Mouse (Mus musculus) lung, postnatal 4 days (tissue): Measurements from ENCODE around the gene Rnf216.

Experiments used
- DNase-seq, 2 experiments: peaks; one replicate each; pipeline ENCODE4 v3.0.0; 2021

Gene Rnf216

GRCm38 (mm10) chr5:142998171-142998570 lies 114.6 kb downstream of the Rnf216 start:
- DNase-seq: peak in 1 of 2 experiments; percentile 14

DNA sequence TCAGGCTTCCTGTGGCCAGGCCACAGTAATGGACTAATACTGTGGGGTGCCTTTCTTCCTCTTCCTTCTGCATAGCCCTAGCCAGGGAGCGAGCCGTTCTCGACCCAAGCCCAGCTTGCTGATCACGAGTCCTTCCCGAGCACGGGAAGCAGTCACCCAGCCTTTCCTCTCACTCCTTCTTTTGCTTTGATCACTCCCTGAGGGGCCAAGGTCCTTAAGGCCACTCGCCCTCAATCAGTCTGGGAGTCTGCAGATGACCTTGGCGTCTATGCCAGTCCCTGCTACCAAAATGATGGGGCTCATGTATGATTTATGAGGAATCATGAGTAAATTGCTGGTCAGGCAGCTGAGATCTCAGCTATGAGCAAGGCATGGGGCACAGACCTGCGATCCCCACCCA lies 115.3 kb downstream of the Rnf216 start:
- DNase-seq: no peak

DNA sequence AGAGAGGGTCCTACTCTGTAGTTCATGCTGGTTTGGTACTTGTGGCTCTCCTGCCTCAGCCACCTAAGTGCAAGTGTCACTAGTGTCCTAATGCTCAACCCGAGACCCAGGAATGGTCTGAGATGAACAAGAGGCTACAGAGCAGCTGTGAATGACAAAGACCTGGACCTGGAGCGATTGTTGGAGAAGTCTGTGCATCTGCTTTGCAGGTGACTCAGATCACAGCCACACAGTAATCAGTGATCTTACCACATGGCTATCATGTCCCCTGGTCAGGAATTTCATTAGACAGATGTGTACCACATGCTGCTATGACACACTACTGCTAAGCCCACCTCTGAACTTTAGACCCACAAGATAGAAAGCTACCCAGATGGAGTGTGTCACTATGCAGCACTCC lies 118.0 kb downstream of the Rnf216 start:
- no peak for DNase-seq

DNA sequence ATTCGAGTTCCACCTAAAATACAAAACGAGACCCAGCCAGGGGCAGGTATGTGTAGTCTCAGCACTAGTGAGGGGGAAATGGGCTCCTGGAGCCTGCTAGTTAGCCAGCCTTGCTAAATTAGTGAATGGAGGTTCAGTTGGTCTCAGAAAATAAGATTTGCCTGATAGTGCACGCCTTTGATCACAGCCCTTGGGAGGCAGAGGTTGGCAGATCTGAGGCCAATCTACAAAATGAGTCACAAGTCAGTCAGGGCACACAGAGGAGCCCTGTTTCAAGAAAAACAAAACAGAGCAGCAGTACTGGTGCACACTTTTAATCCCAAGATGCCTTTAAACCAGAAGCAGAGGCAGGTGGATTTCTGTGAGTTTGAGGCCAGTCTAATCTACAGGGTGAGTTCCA lies 123.6 kb downstream of the Rnf216 start:
- DNase-seq: no peak

GRCm38 (mm10) chr5:142988520-142988919 lies 124.3 kb downstream of the Rnf216 start:
- DNase-seq: peak; percentile 26 to 54

GRCm38 (mm10) chr5:142984271-142984670 lies 128.5 kb downstream of the Rnf216 start:
- no peak for DNase-seq

GRCm38 (mm10) chr5:142983174-142983573 lies 129.6 kb downstream of the Rnf216 start:
- no peak for DNase-seq

DNA sequence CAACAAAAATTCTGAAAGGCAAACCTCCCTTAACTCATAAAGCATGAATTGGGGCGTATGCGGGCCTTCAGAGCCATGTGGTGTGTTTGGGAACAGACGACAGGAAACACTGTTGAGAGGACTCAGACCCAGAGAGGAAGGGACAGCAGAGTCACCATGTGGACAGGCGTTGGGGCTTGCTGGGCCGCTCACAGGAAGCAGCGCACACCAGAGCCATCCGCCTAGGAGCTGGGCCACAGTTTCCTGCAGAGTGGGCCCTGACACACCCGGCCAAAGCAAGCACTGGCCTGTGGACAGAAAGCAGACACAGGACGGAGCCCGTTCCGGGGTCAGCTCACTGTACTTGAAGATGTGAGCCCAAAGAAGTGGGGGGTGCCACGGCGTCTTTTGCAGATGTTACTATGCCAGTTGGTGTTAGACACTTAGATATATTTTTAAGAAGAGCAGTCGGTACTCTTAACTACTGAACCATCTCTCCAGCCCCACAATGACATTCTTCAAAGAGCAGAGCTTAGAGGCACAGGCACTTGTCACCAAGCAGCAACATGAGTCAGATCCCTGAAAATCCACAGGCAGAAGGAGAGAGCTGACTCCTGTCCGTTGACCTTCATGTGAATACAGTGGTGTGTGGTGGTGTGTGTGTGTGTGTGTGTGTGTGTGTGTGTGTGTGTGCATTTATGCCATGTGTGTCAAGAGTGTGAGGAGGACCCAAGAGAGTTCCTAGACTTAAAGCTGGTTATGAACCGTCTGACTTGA lies 130.6 kb downstream of the Rnf216 start:
- DNase-seq: peak; percentile 53 to 76

GRCm38 (mm10) chr5:142976516-142976915 lies 136.3 kb downstream of the Rnf216 start:
- DNase-seq: peak; percentile 60 to 81

- DNase-seq: peak; percentile 71 to 84
Measured at GRCm38 (mm10) chr5:142974598-142975121, 138.1 kb downstream of the Rnf216 start.

GRCm38 (mm10) chr5:142973971-142974370 lies 138.8 kb downstream of the Rnf216 start:
- no peak for DNase-seq

GRCm38 (mm10) chr5:142968411-142968810 lies 144.4 kb downstream of the Rnf216 start:
- no peak for DNase-seq

GRCm38 (mm10) chr5:142964650-142965049 lies 148.1 kb downstream of the Rnf216 start:
- DNase-seq: no peak

DNA sequence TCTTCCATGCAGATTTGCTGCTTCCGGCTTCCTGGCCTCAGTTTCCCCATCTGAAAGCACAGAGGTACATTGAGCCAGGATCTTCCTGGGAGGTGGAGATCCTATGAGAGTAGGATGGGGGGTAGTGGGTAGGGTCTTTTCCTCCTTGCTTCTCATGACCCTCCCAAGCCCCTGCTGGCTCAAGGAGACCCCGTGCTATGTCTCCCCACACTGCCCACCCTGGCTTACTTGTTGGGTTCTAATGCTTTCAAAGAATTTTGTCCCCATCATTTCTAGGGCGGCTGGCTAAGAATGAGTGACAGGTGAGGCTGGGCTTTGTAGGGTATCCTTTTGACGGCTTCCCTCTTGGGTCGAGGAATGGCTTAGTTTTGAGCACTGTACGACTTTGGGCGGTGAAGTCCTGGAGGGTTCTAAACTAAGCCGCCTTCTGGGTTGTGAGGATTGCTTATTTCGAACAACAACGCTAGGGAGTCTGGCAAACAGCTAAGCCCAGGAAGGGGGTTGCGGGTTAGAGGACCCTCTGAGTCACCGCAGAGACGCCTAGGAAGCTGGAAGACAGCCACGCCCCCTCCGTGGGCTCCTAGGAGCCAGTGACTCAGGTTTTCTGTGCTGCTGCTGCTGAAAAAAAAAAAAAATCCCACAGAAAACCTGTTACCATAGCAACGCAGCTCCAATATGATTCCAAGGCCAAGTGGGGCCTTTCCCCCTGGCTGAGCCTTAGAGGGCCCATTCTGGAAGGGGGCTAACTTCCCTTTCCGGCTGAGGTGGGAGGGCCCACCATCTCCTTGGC lies 148.9 kb downstream of the Rnf216 start:
- peak in 1 of 2 experiments; percentile 18 for DNase-seq

- DNase-seq: peak; percentile 66 to 68
Measured at GRCm38 (mm10) chr5:142963003-142963704, 149.6 kb downstream of the Rnf216 start.

GRCm38 (mm10) chr5:142962444-142962961 lies 150.3 kb downstream of the Rnf216 start:
- DNase-seq: peak in 1 of 2 experiments; percentile 47

DNA sequence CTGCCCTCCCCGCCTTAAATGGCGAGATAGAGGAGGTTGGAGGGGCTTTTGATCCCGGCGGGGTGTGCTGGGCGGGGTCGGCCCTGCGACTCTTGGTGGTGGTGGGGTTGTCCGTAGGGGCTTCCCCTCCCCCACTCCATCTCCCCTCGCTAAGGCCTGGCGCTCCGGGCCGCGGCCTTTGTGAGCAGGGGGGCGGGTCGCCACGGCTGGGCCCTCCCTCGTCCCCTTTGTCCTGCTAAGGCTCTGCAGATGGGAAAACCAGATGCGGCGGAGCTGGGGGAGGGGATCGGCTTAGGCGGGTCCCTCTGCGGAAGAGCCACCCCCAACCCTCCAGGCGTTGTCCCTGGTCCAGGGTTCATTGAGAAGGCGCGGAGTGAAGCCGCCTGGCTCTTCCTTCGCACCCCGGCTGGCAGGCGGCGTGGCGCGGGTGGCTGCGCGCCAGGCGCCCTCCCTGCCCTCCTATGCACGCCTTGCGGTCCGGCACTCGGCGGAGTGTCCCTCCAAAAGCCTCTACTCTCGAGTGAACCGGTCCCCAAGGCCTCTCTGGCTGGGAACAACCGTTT lies 150.8 kb downstream of the Rnf216 start:
- DNase-seq: peak; percentile 86 to 93

DNA sequence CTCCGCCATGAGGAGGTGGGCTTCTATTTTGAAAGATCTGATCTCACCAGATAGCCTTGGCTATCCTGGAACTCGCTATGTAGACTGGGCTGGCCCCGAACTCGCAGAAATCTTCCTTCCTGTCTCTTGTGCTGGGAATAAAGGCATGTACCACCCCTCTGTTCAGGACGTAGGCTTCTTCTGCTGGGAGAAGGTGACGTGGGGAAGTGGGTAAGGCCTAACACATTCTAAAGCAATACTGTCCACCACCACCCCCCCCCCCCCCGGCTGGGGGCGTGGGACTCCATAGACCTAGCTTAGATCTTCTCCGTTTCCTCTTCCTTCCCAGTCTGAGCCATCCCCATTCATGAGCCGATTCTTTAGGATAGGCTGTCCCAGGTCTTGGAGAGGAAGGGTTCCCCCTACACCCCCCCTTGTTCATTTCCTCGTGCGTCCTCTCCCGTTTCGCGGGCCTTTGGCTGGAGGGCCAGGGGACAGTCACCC lies 151.4 kb downstream of the Rnf216 start:
- DNase-seq: peak in 1 of 2 experiments; percentile 52

GRCm38 (mm10) chr5:142960775-142961271 lies 152.0 kb downstream of the Rnf216 start:
- DNase-seq: peak; percentile 43 to 51

DNA sequence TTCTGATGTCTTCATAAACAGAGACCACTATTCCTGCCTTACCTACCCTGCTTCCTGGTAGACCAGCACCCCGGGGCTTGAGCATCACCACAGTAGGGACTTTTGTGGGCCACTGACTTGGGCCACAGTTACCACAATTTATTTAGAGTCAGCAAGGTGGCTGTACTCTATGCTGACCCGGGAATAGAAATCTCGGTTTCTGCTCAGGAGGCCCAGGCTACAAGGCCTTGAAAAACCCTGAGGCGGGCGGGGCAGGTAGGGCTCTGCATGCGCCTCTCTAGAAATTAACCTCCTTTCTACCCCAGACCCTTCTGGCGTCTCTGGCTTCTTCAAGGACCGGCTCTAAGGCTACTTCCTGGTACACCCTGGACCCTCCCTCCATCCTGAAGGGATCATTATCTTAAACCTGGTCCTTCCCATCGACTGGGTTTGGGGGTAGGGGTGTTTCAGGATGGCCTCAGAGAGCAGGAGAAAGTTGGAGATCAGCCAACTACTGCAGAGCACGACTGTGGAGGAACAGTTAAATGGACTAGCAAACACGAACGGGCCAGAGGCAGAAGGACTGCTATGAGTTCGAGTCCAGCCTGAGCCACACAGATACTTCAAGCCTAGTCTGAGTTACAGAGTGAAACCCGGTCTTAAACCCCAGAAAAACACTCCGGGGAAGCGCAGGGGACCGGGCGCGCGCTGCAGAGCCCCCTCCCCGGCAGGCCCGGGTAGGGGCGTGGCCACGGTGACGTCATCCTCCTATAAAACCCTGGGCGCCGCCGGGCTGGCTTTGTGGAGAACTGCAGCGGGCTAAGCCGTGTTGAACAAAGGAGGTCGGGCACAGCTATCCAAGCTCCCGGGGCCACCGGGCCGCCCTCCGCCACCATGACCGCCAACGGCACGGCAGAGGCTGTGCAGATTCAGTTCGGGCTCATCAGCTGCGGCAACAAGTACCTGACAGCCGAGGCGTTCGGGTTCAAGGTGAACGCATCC lies 152.9 kb downstream of the Rnf216 start, which contains the start of gene Fscn1:
Fscn1 (plus strand) TSS at position 768 of the 981 bp plus-strand sequence.
- peak; percentile 92 for DNase-seq

- DNase-seq: no peak
Measured at GRCm38 (mm10) chr5:142959156-142959555, 153.6 kb downstream of the Rnf216 start.
